Mouse (Mus musculus): ENCODE results near the gene Mtmr12.
"Not testable (repeated sequence)": the region's sequence is repeated elsewhere in the genome, so short reads cannot be mapped to it uniquely, and the experiment has no call there.

Gene Mtmr12

DNA sequence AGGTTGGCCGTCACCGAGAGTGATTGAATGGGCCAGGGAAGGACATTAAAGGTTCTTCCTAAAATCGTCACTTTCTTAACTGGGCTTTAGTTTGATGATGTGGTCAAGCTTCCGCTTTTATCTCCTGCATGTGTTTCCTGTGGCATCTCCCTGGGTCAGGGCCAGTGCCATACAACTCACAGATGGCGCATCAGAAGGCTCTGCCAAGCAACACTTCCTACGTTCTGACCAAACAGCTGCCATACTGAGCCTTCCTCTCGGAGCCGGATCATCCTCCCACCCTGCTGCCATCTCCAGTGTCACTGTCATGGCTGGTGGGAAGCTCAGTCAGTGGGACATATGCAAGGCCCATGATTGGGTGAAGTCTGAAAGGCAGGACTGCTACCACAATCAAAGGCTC, 6.7 kb downstream of the Mtmr12 start:
- no peak for DNase-seq (ENCODE audit: low spot score in 2 of 2)

DNA sequence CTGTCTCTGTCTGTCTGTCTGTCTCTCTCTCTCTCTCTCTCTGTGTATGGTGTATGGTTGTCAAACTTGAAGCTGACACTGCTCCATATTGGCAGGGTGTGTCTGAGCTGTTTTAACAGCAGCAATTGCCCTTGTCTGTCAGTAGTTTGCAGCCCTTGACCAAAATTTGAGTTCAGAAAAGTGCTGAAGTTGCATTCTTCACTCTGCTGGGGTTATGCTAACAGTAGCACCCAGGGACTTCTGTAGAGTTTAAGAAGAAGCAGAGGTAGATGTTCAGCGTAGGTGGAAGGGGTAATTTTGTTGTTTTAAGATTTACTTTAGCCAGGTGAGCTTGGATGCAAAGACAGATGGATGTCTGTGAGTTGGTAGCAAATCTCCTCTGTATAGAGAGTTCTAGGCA, 7.4 kb downstream of the Mtmr12 start:
- no peak for DNase-seq (ENCODE audit: low spot score in 2 of 2)

DNA sequence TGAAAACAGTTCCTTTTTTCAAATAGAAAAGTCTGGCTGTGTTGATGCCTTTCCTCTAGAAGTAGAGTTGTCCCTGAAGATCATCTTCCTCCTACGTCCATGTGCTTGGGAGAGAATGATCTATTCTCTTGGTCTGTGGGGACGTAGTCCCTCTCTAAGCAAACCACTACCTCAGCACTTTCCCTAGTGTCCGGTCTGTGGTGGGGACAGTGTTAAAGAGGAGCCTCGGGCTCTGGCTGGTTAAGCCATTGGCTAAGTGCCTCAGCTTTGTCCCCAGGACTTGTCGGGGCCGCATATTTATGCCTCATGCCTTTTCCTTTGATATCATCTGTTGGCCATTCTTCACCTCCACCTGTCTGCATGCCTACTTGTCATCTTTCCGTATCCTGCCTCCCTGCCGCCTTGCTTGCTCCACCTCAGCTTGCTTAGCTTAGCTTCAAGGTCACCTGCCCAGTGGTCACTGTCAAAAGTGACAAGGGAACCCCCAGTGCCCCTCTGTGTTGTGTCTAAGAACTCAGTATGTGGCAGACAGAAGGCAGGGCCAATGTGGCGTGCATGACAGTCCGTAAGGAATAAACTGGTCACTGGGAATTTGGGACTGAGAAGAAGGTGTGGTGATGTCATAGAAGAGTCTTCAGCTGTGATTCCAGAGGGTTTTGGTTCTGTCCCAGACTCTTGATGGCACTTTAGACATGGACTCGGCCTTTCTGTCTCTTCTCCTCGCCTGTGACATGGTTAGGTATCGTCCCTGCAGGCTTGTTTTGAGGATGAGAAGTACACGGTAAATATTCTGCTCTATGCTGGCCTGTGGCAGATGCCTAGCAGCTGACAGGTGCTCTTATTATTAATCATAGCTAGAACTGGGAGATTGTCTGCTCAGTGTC, 9.9 kb downstream of the Mtmr12 start:
- DNase-seq (ENCODE audit: low spot score in 2 of 2), result no peak

GRCm38 (mm10) chr15:12215415-12215718, 10.5 kb downstream of the Mtmr12 start:
- no peak for DNase-seq (ENCODE audit: low spot score in 2 of 2)

GRCm38 (mm10) chr15:12216119-12216518, 11.3 kb downstream of the Mtmr12 start:
- DNase-seq (ENCODE audit: low spot score in 2 of 2), result no peak

DNA sequence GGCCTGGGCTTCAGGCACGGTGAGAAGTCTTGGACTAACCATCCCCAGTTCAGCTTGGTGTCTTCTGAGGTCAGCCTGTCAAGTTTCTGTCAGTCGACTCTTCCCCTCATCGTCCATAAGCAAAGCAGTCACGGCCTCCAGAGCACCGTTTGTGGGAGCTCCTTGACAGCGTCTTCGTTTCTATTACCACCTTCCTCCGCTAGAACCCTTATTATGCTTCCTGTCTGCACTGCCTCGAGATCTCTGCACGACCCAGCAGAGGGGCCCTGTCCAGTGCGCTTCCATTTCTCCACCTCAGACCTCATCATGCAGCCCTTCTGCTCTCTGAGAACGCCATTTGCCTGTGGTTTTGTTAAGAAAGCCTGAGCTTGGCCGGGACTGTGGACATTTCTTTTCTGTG, 12.0 kb downstream of the Mtmr12 start:
- DNase-seq (ENCODE audit: low spot score in 2 of 2), result no peak

GRCm38 (mm10) chr15:12217332-12217731, 12.5 kb downstream of the Mtmr12 start:
- DNase-seq (ENCODE audit: low spot score in 2 of 2), result not testable (repeated sequence)

- no peak for DNase-seq (ENCODE audit: low spot score in 2 of 2)
Observed at GRCm38 (mm10) chr15:12217849-12218248, 13.0 kb downstream of the Mtmr12 start.

- no peak for DNase-seq (ENCODE audit: low spot score in 2 of 2)
Observed at GRCm38 (mm10) chr15:12218583-12219382, 14.0 kb downstream of the Mtmr12 start.

GRCm38 (mm10) chr15:12221131-12221530, 16.3 kb downstream of the Mtmr12 start:
- DNase-seq (ENCODE audit: low spot score in 2 of 2), result no peak

GRCm38 (mm10) chr15:12222564-12223302, 17.9 kb downstream of the Mtmr12 start:
- no peak for DNase-seq (ENCODE audit: low spot score in 2 of 2)

DNA sequence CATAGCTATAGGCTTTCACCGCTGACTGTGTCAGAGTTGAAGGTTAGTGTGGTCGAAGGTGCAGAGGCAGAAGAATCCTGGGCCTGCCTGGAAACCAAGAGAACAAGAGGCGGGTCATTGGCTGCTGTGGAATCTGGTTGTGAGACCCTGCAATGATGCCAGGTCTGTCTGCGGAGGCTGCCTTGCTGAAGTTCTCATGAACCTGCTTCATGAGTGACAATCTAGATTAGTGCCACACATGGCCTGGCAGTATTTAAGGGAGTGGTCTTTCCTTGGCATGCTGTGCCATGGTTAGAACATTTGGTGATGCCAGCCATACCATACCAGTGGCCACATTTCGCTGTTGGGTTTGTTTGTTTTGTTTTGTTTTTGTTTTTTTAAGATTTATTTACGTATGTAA, 18.6 kb downstream of the Mtmr12 start:
- DNase-seq (ENCODE audit: low spot score in 2 of 2), result no peak

- DNase-seq (ENCODE audit: low spot score in 2 of 2), result no peak
Observed at GRCm38 (mm10) chr15:12224239-12224638, 19.4 kb downstream of the Mtmr12 start.

DNA sequence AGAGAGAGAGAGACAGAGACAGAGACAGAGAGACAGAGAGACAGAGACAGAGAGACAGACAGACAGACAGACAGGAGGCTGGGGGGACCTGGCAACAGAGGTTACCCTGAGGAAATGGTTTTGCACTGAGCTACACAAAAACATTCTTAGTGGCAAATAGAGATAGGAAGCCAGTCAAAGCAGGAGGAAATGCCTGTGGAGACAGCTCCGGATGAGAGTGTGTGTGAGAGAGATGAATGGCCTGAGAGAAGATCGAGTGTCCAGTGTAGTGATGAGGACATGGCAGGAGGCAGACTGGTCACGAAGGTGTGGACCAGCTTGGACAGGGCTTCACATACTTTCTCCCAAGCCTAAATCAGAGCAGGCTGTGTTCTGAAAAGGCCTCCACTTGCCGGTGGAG, 20.2 kb downstream of the Mtmr12 start:
- DNase-seq (ENCODE audit: low spot score in 2 of 2), result no peak

DNA sequence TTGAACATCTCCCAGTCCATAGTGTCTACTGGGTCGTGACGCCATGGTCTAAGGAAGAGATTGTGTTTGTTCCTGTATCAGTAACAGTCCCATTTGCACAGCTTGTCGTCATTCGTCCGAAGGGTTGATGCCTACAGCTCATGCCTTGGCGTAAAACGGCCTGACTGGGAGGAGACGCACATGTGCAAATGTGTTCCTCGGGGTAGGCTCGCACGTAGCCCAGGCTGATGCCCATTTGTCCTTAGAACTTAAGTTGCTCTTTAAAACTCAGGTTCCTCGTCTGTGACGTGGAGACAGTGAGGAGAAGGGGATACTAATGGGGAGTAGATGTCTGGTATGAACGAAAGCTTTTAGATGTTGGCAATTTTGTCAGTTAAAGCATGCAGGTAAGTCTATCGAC, 22.1 kb downstream of the Mtmr12 start:
- DNase-seq (ENCODE audit: low spot score in 2 of 2), result no peak

DNA sequence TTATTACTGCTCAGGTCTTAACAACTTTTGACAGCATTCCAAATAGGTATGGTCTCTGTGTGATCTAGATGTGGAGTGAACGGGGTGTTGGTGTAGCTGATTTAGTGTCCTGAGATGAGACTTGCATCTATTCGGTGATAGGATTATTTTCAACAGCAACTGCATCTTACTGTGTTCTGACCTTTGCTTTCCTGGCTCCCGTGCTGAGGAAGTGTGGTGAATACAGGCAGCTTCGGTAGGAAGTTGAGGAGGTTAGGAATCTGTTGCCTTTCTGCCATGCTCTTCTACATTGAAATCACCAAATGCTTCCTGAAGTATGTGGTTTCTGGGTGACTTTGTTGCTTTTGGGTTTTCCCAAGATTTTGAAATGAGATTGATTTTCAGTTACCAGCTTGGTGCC, 22.5 kb downstream of the Mtmr12 start:
- DNase-seq (ENCODE audit: low spot score in 2 of 2), result no peak

DNA sequence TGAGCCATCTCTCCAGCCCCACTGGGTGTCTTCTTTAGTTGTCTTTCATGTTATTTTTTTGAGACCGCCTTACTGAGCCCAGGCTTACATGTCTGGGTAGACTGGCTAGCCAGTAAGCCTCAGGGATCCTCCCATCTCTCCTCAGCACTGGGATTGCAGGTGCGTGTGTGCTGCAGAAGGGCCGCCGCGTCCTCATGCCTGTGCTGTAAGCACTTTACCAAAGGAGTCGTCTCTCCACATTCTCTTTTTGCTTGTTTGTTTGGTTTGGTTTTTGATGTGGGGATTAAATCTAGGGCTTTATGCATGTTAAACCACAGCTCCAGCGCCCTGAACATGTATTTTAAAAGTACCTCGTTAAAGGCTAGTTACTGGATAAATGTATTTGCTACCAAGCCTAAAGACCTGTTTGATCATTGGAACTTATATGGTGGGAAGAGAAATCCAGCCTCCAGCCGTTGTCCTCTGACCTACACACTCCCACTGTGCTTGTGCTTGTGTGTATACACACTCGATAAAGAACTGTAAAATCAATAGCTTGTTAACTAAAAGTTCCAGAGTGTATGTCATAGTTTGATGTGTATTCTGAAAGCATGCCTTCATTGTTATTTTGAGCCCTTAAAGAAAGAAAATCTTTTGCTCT, 24.9 kb downstream of the Mtmr12 start:
- no peak for DNase-seq (ENCODE audit: low spot score in 2 of 2)

- DNase-seq (ENCODE audit: low spot score in 2 of 2), result no peak
Observed at GRCm38 (mm10) chr15:12230243-12230935, 25.6 kb downstream of the Mtmr12 start.

- DNase-seq (ENCODE audit: low spot score in 2 of 2), result no peak
Observed at GRCm38 (mm10) chr15:12231462-12231861, 26.6 kb downstream of the Mtmr12 start.

GRCm38 (mm10) chr15:12232429-12232828, 27.6 kb downstream of the Mtmr12 start:
- no peak for DNase-seq (ENCODE audit: low spot score in 2 of 2)

DNA sequence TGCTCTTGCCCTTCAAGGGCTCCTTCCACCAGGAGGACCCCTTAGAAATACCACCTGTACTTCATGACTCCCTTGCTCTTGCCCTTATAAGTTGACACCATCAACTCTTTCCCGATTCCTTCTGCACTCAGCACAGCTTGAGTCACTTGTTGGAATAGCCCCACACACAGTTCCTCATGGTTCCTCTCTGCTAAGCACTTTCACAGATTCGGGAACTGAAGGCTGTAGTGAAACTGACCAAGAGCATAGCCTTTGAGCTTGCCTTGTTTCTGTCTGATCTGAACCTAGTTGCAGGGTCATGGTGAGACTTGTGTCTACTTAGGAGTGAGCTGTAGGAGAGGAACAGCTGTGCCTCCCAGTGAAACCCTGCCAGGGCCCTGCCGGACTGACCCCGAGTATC, 28.2 kb downstream of the Mtmr12 start:
- DNase-seq (ENCODE audit: low spot score in 2 of 2), result no peak

Measured in urinary bladder, adult 18-20 months (tissue).